Mouse (Mus musculus) CH12.LX (cell line): ENCODE results near the gene Hypm. TPM values are rescaled to one million over a fixed set of nuclear protein-coding genes. Genes with fewer than 3 reads are reported as not detected.

Source experiments
- DNase-seq: peaks from one replicate; pipeline ENCODE4 v3.0.0-alpha.2; 2013; ENCODE audit errors: extremely low read depth
- H3K27ac ChIP-seq: 2 replicates; pipeline ENCODE4 v1.5.1; 2012; ENCODE audit warnings: low read depth, mild to moderate bottlenecking, control low read depth, moderate library complexity; ENCODE audit not compliant: insufficient read depth
- H3K27me3 ChIP-seq: replicated peaks from 2 replicates; pipeline ENCODE3; 2012; ENCODE audit warnings: inconsistent platforms
- H3K36me3 ChIP-seq, 2 experiments: replicated peaks in 1 of 2; 2 replicates each; pipeline versions ENCODE3 to v1.6.1; 2012; ENCODE audit warnings: inconsistent platforms in 1 of 2, low read length in 1 of 2, mild to moderate bottlenecking in 1 of 2, mixed read lengths in 1 of 2, moderate library complexity in 1 of 2; ENCODE audit not compliant: control insufficient read depth in 1 of 2, insufficient read depth in 1 of 2
- H3K4me1 ChIP-seq, 2 experiments: 2 replicates each; pipeline ENCODE4 v1.6.1; 2012; ENCODE audit warnings: inconsistent platforms in 1 of 2, moderate library complexity in 1 of 2; ENCODE audit not compliant: insufficient read depth in 2 of 2, control insufficient read depth in 1 of 2
- H3K4me2 ChIP-seq: 2 replicates; pipeline ENCODE4 v1.6.1; 2012; ENCODE audit warnings: low read depth, mild to moderate bottlenecking, control low read depth; ENCODE audit not compliant: poor library complexity, insufficient read depth, severe bottlenecking
- H3K4me3 ChIP-seq, 3 experiments: fragments of 150-350 bp in 1 of 3; sonication (generic) in 1 of 3; replicated peaks in 1 of 3; 2 replicates each; pipeline versions ENCODE3 to v1.5.1; 2011 to 2012; ENCODE audit warnings: low read depth in 2 of 3, low read length in 2 of 3, mild to moderate bottlenecking in 2 of 3, moderate library complexity in 2 of 3, control low read depth in 1 of 3, improper control_type of control experiment in 1 of 3, inconsistent platforms in 1 of 3, mixed read lengths in 1 of 3; ENCODE audit not compliant: poor library complexity in 1 of 3
- H3K79me2 ChIP-seq: replicated peaks from 2 replicates; pipeline ENCODE4 v1.6.1; 2012; ENCODE audit warnings: mild to moderate bottlenecking, moderate library complexity; ENCODE audit not compliant: control insufficient read depth, poor library complexity, insufficient read depth, severe bottlenecking; ENCODE audit errors: extremely low read depth
- H3K9ac ChIP-seq: 2 replicates; pipeline ENCODE4 v1.6.1; 2012; ENCODE audit warnings: low read depth, mild to moderate bottlenecking, control low read depth, moderate library complexity; ENCODE audit not compliant: insufficient read depth
- H3K9me3 ChIP-seq: replicated peaks from 2 replicates; pipeline ENCODE3; 2012; ENCODE audit warnings: low read length, inconsistent platforms, mixed read lengths
- CHD1 ChIP-seq: IDR thresholded peaks from 2 replicates; pipeline ENCODE4 v1.6.1; 2012; ENCODE audit warnings: low read depth, low read length, improper control_type of control experiment, inconsistent platforms
- CHD2 ChIP-seq: IDR thresholded peaks from 2 replicates; pipeline ENCODE4 v1.6.1; 2011; ENCODE audit warnings: low read length, improper control_type of control experiment
- E2F4 ChIP-seq: IDR thresholded peaks from 2 replicates; pipeline ENCODE4 v1.6.1; 2011; ENCODE audit warnings: low read depth, low read length, improper control_type of control experiment; ENCODE audit not compliant: insufficient replicate concordance
- ELF1 ChIP-seq: IDR thresholded peaks from 2 replicates; pipeline ENCODE4 v1.6.1; 2014; ENCODE audit warnings: low read depth, mild to moderate bottlenecking, inconsistent platforms, low read length, improper control_type of control experiment
- HCFC1 ChIP-seq: IDR thresholded peaks from 2 replicates; pipeline ENCODE4 v1.6.1; 2012; ENCODE audit warnings: low read depth, mild to moderate bottlenecking, inconsistent platforms, low read length, improper control_type of control experiment
- IRF4 ChIP-seq: IDR thresholded peaks from 2 replicates; pipeline ENCODE4 v1.6.1; 2014; ENCODE audit warnings: low read depth, mild to moderate bottlenecking, inconsistent platforms, low read length, improper control_type of control experiment
- JUND ChIP-seq: conservative IDR thresholded peaks from 2 replicates; pipeline ENCODE4 v1.6.1; 2011; ENCODE audit warnings: low read depth, low read length, improper control_type of control experiment
- MAFK ChIP-seq: IDR thresholded peaks from 2 replicates; pipeline ENCODE4 v1.6.1; 2011; ENCODE audit warnings: low read length, improper control_type of control experiment; ENCODE audit not compliant: insufficient replicate concordance
- MAZ ChIP-seq: IDR thresholded peaks from 2 replicates; pipeline ENCODE4 v1.6.1; 2012; ENCODE audit warnings: low read depth, mild to moderate bottlenecking, inconsistent platforms, low read length, improper control_type of control experiment, moderate library complexity
- MEF2A ChIP-seq: IDR thresholded peaks from 2 replicates; pipeline ENCODE4 v1.6.1; 2014; ENCODE audit warnings: low read depth, mild to moderate bottlenecking, inconsistent platforms, low read length, improper control_type of control experiment, borderline replicate concordance
- MXI1 ChIP-seq: IDR thresholded peaks from 2 replicates; pipeline ENCODE4 v1.6.1; 2011; ENCODE audit warnings: mild to moderate bottlenecking, low read depth, low read length, improper control_type of control experiment
- NELFE ChIP-seq: IDR thresholded peaks from 2 replicates; pipeline ENCODE4 v1.6.1; 2011; ENCODE audit warnings: low read depth, low read length, improper control_type of control experiment
- NRF1 ChIP-seq: IDR thresholded peaks from 2 replicates; pipeline ENCODE4 v1.6.1; 2014; ENCODE audit warnings: low read depth, mild to moderate bottlenecking, inconsistent platforms, low read length, improper control_type of control experiment, moderate library complexity
- POLR2A ChIP-seq: IDR thresholded peaks from 2 replicates; pipeline ENCODE4 v1.6.1; 2011; ENCODE audit warnings: low read depth, mild to moderate bottlenecking, improper control_type of control experiment, low read length
- RAD21 ChIP-seq: IDR thresholded peaks from 2 replicates; pipeline ENCODE4 v1.6.1; 2011; ENCODE audit warnings: low read depth, mild to moderate bottlenecking, low read length, improper control_type of control experiment, moderate library complexity
- SMC3 ChIP-seq: IDR thresholded peaks from 2 replicates; pipeline ENCODE4 v1.6.1; 2011; ENCODE audit warnings: low read depth, low read length, improper control_type of control experiment
- TCF12 ChIP-seq: IDR thresholded peaks from 2 replicates; pipeline ENCODE4 v1.6.1; 2014; ENCODE audit warnings: low read depth, mild to moderate bottlenecking, inconsistent platforms, low read length, improper control_type of control experiment
- UBTF ChIP-seq: IDR thresholded peaks from 2 replicates; pipeline ENCODE4 v1.6.1; 2012; ENCODE audit warnings: low read depth, mild to moderate bottlenecking, inconsistent platforms, low read length, improper control_type of control experiment, moderate library complexity
- USF1 ChIP-seq: IDR thresholded peaks from 2 replicates; pipeline ENCODE4 v1.6.1; 2014; ENCODE audit warnings: low read depth, mild to moderate bottlenecking, inconsistent platforms, low read length, improper control_type of control experiment
- ZC3H11A ChIP-seq: IDR thresholded peaks from 2 replicates; pipeline ENCODE4 v1.6.1; 2012; ENCODE audit warnings: low read depth, mild to moderate bottlenecking, inconsistent platforms, low read length, improper control_type of control experiment
- ZNF384 ChIP-seq: IDR thresholded peaks from 2 replicates; pipeline ENCODE4 v1.6.1; 2012; ENCODE audit warnings: low read depth, low read length, improper control_type of control experiment, inconsistent platforms
- dilution Hi-C: fragments of 300-500 bp; cut with MboI; formaldehyde crosslinking; loops from 2 replicates; pipeline ENCODE4 v1.14.3; 2020; ENCODE audit warnings: low sequenced_read_pairs; ENCODE audit not compliant: extremely low pct_unique_long_range_greater_than_20kb, extremely low pct_ligation_motif_present
- in situ Hi-C: fragments of 300-500 bp; cut with MboI; formaldehyde crosslinking; loops from 3 replicates; pipeline ENCODE4 v1.14.3; 2019; ENCODE audit warnings: low sequenced_read_pairs, low pct_ligation_motif_present, low pct_unique_long_range_greater_than_20kb, mixed read lengths
- polyA plus RNA-seq: library from polyadenylated mRNA; unstranded; fragments of >175 nt; gene quantifications from 2 replicates; pipeline ENCODE4 v1.2.1, GENCODE M21; 2012; ENCODE audit warnings: low read depth; ENCODE audit not compliant: insufficient read length
- total RNA-seq, 2 experiments: library from RNA; depleted of rRNA; stranded (reverse); fragments of 300-350 nt in 1 of 2; fragments of >200 nt in 1 of 2; gene quantifications; 2 replicates each; pipeline ENCODE4 v1.2.3; 2012 to 2014

Hypm gene
- total and polyA plus RNA-seq, 3 experiments: not detected

DNA sequence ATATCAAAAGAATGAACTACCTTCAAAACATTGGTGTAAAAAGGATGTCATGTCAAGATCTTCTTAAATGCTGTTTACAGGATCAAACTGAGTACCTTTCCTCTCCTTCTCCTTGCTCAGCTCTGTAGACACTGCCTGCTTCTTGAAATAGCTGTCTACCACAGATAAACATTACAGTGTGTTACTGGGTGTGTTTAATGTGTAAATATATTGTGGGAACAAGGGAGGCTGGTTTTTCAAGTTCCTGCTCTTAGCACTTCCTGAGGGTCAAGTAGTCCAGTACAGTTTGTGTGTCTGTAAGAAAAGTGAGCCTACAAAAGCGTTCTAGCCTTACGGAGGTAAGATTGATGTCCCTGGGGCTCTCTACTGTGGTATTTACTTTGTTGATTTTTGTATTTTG is 15.1 kb downstream of the Hypm start:
- Histone ChIP-seq H3K9ac (no peak overlapping the region), H3K79me2 (no peaks in the 10 kb centered on the region), H3K4me2 (no peak overlapping the region), H3K9me3 (no peaks in the 10 kb centered on the region), H3K27ac (no peak overlapping the region), H3K36me3 (no peaks in the 10 kb centered on the region), H3K4me1 (no peaks in the 10 kb centered on the region), H3K27me3 (no peaks in the 10 kb centered on the region), H3K4me3 (no peak overlapping the region)
- in situ Hi-C loops: no loop called here
- dilution Hi-C loops: no loop called here
- DNase-seq: no peak
- TF ChIP-seq CHD2 (no peak), JUND (no peak), USF1 (no peak), MAFK (no peak), MEF2A (no peak), NRF1 (no peak), ZNF384 (no peak), IRF4 (no peak), E2F4 (no peak), UBTF (no peak), ZC3H11A (no peak), TCF12 (no peak), POLR2A (no peak), HCFC1 (no peak), NELFE (no peak), ELF1 (no peak)

DNA sequence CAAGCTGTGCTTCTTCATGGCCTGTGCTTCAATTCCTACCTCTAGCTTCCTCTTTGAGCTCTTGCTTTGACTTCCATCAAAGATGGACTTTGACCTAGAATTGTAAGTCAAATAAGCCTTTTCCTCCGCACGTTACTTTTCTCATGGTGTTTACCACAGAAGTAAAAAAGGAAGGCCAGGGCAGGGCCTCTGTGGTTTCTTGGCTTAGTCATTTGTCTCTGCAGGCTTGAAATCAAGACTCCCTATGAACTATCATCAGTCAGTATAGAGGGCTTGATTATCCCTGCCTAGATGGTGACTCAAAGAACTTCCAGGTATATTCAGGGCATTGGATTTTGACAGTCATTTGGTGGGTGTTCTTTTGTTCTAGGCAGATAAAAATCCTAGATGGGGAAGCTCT is 28.8 kb downstream of the Hypm start:
- in situ Hi-C loops: no loop called here
- Histone ChIP-seq H3K9me3 (no peaks in the 10 kb centered on the region), H3K9ac (no peak overlapping the region), H3K4me1 (no peaks in the 10 kb centered on the region), H3K36me3 (no peaks in the 10 kb centered on the region), H3K27ac (no peak overlapping the region), H3K4me3 (no peak overlapping the region), H3K27me3 (no peaks in the 10 kb centered on the region), H3K4me2 (no peak overlapping the region), H3K79me2 (no peaks in the 10 kb centered on the region)
- TF ChIP-seq UBTF: no peak
- no peak for TF ChIP-seq CHD1
- TF ChIP-seq MXI1: no peak
- no peak for TF ChIP-seq ZNF384
- TF ChIP-seq ZC3H11A: no peak
- TF ChIP-seq MAZ: no peak
- TF ChIP-seq IRF4: no peak
- TF ChIP-seq CHD2: no peak
- TF ChIP-seq RAD21: no peak
- no peak for TF ChIP-seq MAFK
- TF ChIP-seq SMC3: no peak
- DNase-seq: peak; percentile 6
- dilution Hi-C loops: no loop called here
